In the genomic region with DNA sequence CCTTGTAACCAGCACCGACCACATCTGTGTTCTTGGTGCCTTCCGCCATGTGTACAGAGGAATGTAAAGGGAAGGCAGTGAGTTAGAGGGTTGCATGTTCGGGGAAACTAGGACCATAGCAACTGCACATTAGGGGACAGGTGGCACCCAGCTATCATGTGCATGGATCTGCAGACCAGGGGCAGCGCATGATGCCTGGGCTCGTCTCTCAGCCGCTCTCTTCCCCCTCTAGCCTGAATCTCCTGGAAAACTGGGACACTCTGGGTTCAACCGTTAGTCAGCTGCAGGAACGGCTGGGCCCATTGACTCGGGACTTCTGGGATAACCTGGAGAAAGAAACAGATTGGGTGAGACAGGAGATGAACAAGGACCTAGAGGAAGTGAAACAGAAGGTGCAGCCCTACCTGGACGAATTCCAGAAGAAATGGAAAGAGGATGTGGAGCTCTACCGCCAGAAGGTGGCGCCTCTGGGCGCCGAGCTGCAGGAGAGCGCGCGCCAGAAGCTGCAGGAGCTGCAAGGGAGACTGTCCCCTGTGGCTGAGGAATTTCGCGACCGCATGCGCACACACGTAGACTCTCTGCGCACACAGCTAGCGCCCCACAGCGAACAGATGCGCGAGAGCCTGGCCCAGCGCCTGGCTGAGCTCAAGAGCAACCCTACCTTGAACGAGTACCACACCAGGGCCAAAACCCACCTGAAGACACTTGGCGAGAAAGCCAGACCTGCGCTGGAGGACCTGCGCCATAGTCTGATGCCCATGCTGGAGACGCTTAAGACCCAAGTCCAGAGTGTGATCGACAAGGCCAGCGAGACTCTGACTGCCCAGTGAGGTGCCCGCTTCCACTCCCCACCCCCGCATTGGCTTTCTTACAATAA, we compare ENCODE assay signal across 9 mouse cellular contexts. TPM values are rescaled to one million over a fixed set of nuclear protein-coding genes. Genes with fewer than 3 reads are reported as not detected.
DNase-seq lines count a peak whose midpoint lies in the region; ATAC-seq and TF ChIP-seq lines count a peak whose summit lies in the region.
"Had no signal": no experiment of that assay in that cellular context is flagged by ENCODE, and none has a peak within 500 bp of the region (broad histone marks: within the 10 kb centered on the region; RNA-seq: fewer than 3 reads in every experiment).

No protein-coding gene starts in this region.

- 16% methylated on average over 37 of the region's 37 CpGs for WGBS in hindbrain, embryonic 10.5 days
- 15% methylated on average over 37 of the region's 37 CpGs for WGBS in lung, embryonic 15.5 days

- H3K4me3 ChIP-seq in G1E (ENCODE audit: low read depth, low read length), result peak overlapping the region; percentile 49; the same call in 1 of the 2 replicates
- H3K4me3 ChIP-seq in hindbrain, embryonic 10.5 days, result peak overlapping the region; percentile 60
- H3K4me3 ChIP-seq in lung, embryonic 15.5 days, result peak overlapping the region; percentile 46

- no peak for ATAC-seq in G1E (ENCODE audit: extremely low read depth, insufficient number of reproducible peaks, low FRiP score, poor library complexity, severe bottlenecking)
- ATAC-seq in frontal cortex, adult (ENCODE audit: low TSS enrichment), result peak; percentile 96
- ATAC-seq in lung, embryonic 15.5 days (ENCODE audit: borderline replicate concordance, extremely low read depth, low FRiP score, low TSS enrichment), result peak; percentile 85

- peak overlapping the region; percentile 86 for H3K27ac ChIP-seq in hindbrain, embryonic 10.5 days
- no peak overlapping the region for H3K27ac ChIP-seq in lung, embryonic 15.5 days

- peak; percentile 50; the same call in 1 of the 2 replicates for TF ChIP-seq CTCF in G1E (IDR thresholded peaks at IDR 0.05; ENCODE audit: low read depth, low read length)

- peaks cover 65% of the 10 kb centered on the region for H3K4me1 ChIP-seq in G1E (ENCODE audit: insufficient read depth, low read depth, low read length)
- H3K4me1 ChIP-seq in hindbrain, embryonic 10.5 days (replicated peaks), result peaks cover 15% of the 10 kb centered on the region
- H3K4me1 ChIP-seq in lung, embryonic 15.5 days, result peaks cover 13% of the 10 kb centered on the region

- H3K4me2 ChIP-seq in lung, embryonic 15.5 days, result peak overlapping the region; percentile 87

- H3K36me3 ChIP-seq in G1E (replicated peaks), result peaks cover 6% of the 10 kb centered on the region
- no peaks in the 10 kb centered on the region for H3K36me3 ChIP-seq in hindbrain, embryonic 10.5 days
- H3K36me3 ChIP-seq in lung, embryonic 15.5 days, result no peaks in the 10 kb centered on the region

- peak; percentile 56 for DNase-seq in G1E (ENCODE audit: low spot score)
- DNase-seq in cerebellum, adult 18-20 months, result peak; percentile 88 to 94
- DNase-seq in hindbrain, embryonic 10.5 days (ENCODE audit: low spot score), result peak; percentile 84
- DNase-seq in layer of hippocampus, adult 9-10 months (ENCODE audit: low spot score), result peak; percentile 67
- DNase-seq in retina, adult 2 months (ENCODE audit: low read depth, low spot score), result peak; percentile 57
- DNase-seq in thymus, postnatal 25 days, result peak; percentile 61

- H3K27me3 ChIP-seq in G1E (ENCODE audit: insufficient read depth, low read length), result peaks cover 44% of the 10 kb centered on the region
- H3K27me3 ChIP-seq in hindbrain, embryonic 10.5 days (ENCODE audit: insufficient read depth, poor library complexity, severe bottlenecking), result peaks cover 35% of the 10 kb centered on the region
- H3K27me3 ChIP-seq in lung, embryonic 15.5 days, result no peaks in the 10 kb centered on the region

- no peaks in the 10 kb centered on the region for H3K9me3 ChIP-seq in G1E (replicated peaks)
- H3K9me3 ChIP-seq in hindbrain, embryonic 10.5 days, result no peaks in the 10 kb centered on the region
- H3K9me3 ChIP-seq in lung, embryonic 15.5 days, result no peaks in the 10 kb centered on the region

- peak overlapping the region; percentile 49 for H3K9ac ChIP-seq in lung, embryonic 15.5 days

RNA-seq across cellular contexts. Expression of a gene that starts 1.4 kb away (rescaled TPM):
- total RNA-seq in G1E (2014; fragmentation: Nextera tagmentation) (not detected in 2 replicates), G1E (2017) (not detected in 2 replicates)
- 0.41 and 1.5 TPM in 2 replicates for polyA plus RNA-seq in G1E (2012)
- polyA plus RNA-seq in hindbrain, embryonic 10.5 days (2016; fragmentation: Nextera tagmentation; extraction: Ambion mirVana), result 0.75 and 0.88 TPM in 2 replicates
- 6.6 and 29.8 TPM in 2 replicates for polyA plus RNA-seq in lung, embryonic 15.5 days (2015; fragmentation: Nextera tagmentation; extraction: Ambion mirVana)

RNA-seq across cellular contexts. Expression of a gene that starts 5.6 kb away (rescaled TPM):
- not detected in 2 replicates for total RNA-seq in G1E (2014; fragmentation: Nextera tagmentation)
- 0.33 TPM in 1 of 2 replicates, not detected in the other for total RNA-seq in G1E (2017)
- not detected in 2 replicates for polyA plus RNA-seq in G1E (2012)
- not detected in 2 replicates for polyA plus RNA-seq in hindbrain, embryonic 10.5 days (2016; fragmentation: Nextera tagmentation; extraction: Ambion mirVana)
- not detected in 2 replicates for polyA plus RNA-seq in lung, embryonic 15.5 days (2015; fragmentation: Nextera tagmentation; extraction: Ambion mirVana)
- total RNA-seq: neutrophil, adult 5-6 weeks had no signal

RNA-seq across cellular contexts. Expression of a gene that starts 10.7 kb away (rescaled TPM):
- total RNA-seq in G1E (2014; fragmentation: Nextera tagmentation), result not detected in 2 replicates
- not detected in 2 replicates for total RNA-seq in G1E (2017)
- 0.03 TPM in 1 of 2 replicates, not detected in the other for polyA plus RNA-seq in G1E (2012)
- not detected in 2 replicates for polyA plus RNA-seq in hindbrain, embryonic 10.5 days (2016; fragmentation: Nextera tagmentation; extraction: Ambion mirVana)
- 0.31 TPM in 1 of 2 replicates, not detected in the other for polyA plus RNA-seq in lung, embryonic 15.5 days (2015; fragmentation: Nextera tagmentation; extraction: Ambion mirVana)
- total RNA-seq: neutrophil, adult 5-6 weeks had no signal

RNA-seq across cellular contexts. Expression of a gene that starts 38.6 kb away (rescaled TPM):
- total RNA-seq in G1E (2014; fragmentation: Nextera tagmentation) (not detected in 2 replicates), G1E (2017) (0.16 TPM in 1 of 2 replicates, not detected in the other)
- not detected in 2 replicates for polyA plus RNA-seq in G1E (2012)
- polyA plus RNA-seq in hindbrain, embryonic 10.5 days (2016; fragmentation: Nextera tagmentation; extraction: Ambion mirVana), result 0.24 and 0.43 TPM in 2 replicates
- polyA plus RNA-seq in lung, embryonic 15.5 days (2015; fragmentation: Nextera tagmentation; extraction: Ambion mirVana), result not detected in 2 replicates
- total RNA-seq: neutrophil, adult 5-6 weeks had no signal

RNA-seq across cellular contexts. Expression of a gene that starts 43.1 kb away (rescaled TPM):
- total RNA-seq in G1E (2014; fragmentation: Nextera tagmentation), result 52.0 and 83.0 TPM in 2 replicates
- 43.0 and 45.1 TPM in 2 replicates for total RNA-seq in G1E (2017)
- 35.7 and 54.3 TPM in 2 replicates for polyA plus RNA-seq in G1E (2012)
- polyA plus RNA-seq in hindbrain, embryonic 10.5 days (2016; fragmentation: Nextera tagmentation; extraction: Ambion mirVana), result 64.2 and 75.9 TPM in 2 replicates
- polyA plus RNA-seq in lung, embryonic 15.5 days (2015; fragmentation: Nextera tagmentation; extraction: Ambion mirVana), result 51.0 and 53.8 TPM in 2 replicates
